Mouse (Mus musculus) urinary bladder, postnatal 10 days (tissue): ENCODE measurements at regions not wholly inside any gene's neighbourhood (a gene's known extent, or its start where the extent isn't known, plus 50 kb on each side); places are given as distances from the start of the nearest gene placed in this dataset.

Experiments
- DNase-seq: peaks from one replicate; pipeline ENCODE4 v3.0.0; 2022; ENCODE audit warnings: low spot score

DNA sequence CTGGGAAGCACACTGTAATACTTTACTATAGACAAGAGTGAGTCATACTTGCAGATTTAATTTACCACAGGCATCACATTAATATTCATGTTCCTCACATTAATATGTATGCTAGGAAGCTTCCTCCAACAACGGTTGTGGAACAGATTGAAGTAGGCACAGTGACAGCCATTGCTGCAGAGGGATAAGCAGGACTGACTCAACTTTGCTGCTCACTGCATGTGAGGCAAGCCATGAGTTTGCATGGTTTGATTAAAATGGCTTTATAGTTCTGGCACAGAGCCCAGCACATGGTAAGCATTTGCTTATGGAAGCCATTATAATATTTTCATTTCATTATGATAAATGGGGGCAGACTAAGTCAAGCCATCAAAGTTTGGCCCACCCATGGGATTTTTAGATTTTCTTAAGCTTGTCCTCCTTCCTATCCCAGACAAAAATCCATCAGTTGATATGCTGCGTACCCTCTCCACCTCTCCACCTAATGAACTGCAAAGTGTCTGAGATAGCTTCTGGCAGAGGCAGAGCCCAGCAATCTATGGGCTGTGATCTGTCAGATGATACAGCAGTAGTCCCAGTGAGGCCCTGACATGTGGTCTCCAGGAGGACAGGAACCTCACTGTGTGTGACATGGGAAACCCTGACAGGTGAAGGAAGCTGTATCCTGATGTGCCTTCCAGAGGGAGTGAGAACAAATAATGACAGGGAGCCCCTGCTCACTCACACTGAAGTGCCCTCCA is 109.6 kb upstream of the Arrdc4 start:
- no peak for DNase-seq

DNA sequence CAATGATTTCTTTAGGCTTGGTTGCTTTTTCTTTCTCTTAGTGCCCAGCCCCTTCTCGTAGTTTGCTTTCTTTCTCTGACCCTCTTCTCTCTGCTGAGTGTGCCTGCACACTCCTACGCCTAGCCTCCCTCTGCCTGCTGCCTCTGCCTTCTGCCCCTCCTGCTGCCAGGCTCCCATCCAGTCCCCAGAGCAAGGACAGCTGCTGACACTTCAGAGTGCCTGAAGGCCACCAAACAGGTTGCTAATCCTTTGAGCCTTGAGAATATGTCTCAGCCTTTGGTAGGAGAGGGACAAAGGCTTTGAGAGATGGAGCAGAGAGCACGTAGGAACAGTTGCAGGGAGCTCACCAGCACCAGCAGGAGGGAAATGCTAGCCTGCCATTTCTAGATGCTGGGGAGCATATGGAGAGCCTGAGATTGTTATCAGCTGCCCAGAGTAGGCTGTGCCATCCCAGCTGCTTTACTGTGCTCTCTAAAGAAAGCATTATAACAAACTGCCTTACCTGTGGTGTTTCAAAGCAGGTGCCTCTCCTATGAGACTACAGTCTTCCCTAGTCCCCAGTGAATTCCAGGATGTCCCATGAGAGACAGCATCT is 103.0 kb upstream of the Arrdc4 start:
- DNase-seq, result no peak

DNA sequence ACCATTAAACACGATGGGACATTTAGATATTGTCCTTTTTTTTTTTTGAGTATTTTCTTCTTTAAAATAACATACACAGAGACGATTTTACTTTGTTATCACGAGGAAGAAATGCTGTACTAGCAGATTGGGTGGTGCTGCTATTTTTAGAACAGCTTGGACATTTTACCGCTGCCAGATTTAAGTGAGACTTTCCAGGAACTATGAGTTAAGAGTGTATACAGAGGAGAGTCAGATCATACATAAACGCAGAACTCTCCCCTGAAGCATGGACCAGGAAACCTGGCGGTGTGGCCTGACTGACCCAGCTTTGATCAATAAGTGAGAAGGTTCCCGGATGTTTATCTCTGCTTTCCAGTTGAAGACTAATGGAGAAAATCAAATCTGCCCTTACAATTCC is 95.6 kb upstream of the Arrdc4 start:
- no peak for DNase-seq

DNA sequence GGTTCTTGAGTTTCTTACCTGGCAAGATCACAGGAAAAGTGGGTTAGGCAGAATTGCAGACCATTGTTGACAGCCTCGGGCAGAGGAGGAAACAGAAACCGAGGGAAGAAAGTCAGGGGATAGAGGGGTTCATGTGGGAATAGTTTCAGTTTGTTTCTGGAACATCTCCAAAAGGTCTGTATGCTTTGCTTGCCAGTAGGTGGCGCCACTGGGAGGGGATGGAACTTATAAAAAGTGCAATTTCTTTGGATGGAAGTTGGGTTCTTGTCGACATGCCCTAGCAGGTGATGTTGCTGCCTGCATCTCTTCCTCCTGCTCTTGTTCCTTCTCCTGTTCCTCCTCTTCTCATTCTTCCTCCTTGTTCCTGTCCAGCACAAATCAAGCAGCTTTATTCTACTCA is 94.3 kb upstream of the Arrdc4 start:
- no peak for DNase-seq

DNA sequence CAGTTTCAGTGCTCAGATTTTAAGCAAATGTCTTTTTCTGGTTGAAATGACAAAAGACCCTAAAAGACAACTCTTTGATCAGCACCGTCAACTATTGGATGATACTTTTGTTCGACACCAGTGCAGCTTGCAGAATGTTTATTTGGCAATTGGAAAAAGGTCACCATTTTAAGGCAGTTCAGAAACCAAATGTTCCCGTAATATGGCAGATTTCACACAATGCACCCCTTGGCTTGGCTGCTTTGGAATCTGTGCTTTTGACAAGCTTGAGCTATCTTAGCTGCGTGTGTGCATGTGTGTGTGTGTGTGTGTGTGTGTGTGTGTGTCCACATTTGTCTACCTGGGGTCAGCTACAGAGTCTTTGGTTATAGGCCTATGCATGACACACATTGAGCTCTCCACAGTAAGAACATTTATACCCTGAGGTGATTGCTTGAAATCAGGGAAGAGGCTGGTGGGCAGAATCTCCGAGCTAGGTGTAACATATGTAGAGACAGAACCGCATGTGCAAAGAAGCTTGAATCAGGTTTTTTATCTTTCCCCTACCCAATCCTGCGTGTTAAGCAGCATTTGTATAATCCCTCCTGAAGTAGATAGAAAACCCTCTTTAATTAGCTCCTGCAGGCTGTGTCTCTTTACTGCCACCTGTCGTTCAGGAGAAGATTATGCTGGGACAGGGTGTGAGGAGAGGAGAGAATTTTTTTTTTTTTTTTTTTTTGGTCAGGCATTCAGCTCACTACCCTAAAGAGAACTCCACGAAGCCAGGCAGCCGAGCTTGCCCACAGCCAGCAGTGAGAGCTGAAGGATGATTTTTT is 85.1 kb upstream of the Arrdc4 start:
- no peak for DNase-seq

DNA sequence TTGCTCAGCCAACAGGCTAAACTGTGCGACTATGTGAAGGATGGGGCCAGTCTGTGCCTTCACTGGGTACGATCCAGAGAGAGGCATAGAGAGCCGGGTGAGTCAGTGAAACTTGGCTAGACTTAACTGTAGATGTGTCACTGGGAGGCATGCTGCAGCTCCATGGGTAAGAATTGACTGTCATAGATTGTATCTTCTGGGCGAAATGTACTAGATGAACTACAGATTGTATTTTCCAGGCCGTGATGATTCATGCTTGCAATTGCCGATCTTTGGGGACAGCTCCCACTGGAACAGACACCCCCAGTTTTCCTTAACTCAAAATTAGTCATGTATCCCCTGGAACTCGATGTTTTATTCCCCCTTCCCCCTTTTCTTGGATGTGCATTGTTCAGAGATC is 84.5 kb upstream of the Arrdc4 start:
- DNase-seq, result no peak

DNA sequence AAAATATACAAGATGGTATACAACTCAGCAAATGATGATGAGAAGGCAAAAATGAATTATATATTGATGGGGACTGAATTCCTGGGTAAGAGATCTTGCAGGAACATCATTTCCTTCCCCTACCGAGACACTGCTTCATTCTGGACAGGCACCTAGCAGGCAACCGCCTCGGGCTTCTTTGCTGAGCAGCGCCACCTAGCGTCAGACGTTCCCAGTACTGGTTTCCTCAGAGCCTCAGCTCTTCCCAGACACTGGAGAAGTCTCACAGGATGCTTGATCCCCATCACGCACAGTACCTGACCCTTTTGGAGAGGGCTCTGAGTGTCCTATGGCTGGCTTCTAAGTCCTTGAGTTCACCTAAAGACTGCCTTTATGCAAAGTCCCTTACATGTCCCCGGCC is 80.8 kb upstream of the Arrdc4 start:
- DNase-seq, result peak; percentile 62

DNA sequence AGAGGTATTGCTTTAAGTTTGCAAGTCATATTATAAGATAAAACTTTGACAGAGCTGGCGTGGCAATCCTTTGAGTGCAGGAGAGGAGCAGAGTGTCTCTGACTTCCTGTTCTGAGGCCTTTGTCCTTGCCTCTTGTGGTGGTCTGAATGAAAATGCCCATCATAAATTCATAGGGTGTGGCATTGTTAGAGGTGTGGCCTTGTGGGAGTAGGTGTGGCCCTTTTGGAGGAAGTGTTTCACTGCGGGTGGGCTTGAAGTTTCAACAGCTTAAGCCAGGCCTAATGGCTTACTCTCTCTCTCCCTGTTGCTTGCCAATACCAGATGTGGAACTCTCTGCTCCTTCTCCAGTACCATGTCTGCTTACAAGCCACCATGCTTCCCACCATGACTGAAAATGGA is 75.4 kb upstream of the Arrdc4 start:
- no peak for DNase-seq

DNA sequence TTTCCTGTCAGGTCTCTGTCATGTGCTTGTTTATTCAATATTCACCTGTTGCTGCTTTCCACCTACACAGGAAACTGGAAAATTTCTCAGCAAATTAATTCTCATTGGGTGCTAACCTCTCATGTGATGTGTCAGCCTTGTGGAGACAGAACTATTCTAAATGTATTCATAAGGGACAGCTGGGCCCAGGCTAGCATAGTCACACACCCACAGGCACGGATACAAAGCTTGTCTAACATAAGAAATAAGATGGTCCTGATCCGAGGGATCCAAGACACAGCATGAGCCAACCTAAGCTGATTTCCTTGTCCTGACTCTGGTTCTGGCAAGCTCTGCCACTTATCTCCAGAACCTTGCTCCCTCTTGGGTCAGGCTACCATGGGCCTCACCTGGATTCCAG is 74.6 kb upstream of the Arrdc4 start:
- DNase-seq, result no peak

DNA sequence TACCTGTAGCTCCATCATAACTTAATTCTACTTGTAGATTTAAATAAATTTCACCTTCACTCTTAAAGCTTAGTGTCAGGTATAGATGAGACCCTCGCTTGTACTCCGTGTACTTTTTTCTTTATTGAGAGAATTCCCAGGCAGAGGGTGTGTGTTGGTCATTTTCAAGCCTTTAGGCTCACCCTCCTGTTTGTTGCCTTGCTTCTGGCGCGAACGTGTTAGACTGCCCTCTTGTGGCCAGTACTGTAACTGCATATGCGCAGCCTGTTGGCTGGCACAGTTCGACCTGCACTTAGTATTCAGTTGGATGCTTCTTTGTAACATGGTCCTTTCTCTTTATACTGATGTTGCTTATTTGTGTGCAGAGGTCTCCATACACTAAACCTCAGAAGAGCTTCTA is 74.1 kb upstream of the Arrdc4 start:
- DNase-seq, result no peak

DNA sequence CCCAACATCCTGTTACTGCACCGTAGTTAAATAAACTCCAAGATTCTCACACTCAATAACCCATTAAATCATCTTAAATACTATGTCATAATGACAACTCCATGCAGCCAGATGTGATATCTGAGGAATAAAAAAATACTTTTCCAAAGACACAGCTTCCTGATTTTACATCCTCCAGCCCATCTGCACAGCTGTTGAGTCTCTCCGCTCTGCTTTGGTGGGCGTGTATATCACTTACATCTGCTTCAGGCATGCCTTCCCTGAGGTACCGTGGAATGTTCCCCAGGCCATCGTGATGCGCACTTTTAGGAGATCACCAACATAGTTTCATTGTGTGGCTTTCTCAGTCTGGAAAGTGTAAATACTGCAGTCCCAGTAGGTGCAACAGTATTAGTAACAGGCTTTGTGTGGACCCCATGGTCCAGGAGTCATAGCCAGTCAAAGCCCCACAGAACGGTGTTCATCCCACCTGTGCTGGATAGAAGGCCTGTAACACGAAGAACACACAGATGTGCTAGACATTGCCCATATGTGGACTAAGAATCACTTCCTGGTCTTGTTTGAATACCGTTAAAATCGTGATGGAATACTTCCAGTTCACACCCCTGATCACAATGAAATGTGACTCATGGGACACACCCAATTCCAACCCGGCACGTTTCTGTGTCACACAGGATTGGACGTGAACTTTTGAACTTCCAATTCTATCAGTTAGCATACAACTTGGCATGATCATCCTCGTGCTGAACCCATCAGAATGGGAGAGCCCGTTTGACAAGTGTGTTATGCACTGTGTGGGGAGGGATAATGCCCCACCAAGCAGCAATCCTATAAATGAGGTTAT is 66.0 kb upstream of the Arrdc4 start:
- DNase-seq, result no peak

DNA sequence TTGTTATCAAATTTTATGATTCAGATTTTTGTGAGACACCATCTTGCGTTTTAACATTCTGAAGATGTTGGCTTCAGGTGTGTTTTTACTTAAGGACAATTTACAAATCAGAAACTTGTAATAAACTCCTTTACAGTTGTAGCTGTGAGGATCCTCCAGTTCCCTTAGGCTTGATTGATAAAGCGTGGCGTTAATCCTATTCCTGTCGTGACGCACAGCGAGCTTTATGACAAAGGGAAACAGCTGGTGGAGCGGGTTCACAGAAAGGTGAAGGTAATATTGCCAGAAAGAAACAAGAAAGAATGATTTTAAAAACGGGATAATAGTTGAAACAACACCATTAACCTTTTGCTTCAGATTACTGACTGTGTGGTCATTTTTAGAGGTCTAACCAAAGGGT is 60.7 kb upstream of the Arrdc4 start:
- no peak for DNase-seq
